Mouse (Mus musculus): ENCODE measurements at regions not wholly inside any gene's neighbourhood (a gene's known extent, or its start where the extent isn't known, plus 50 kb on each side); places are given as distances from the start of the nearest gene placed in this dataset.

- TF ChIP-seq CTCF (IDR thresholded peaks at IDR 0.05; ENCODE audit: low read depth, low read length) (no peak), TAL1 (conservative IDR thresholded peaks at IDR 0.05; ENCODE audit: low read depth, low read length) (no peak), GATA1 (IDR thresholded peaks at IDR 0.05; ENCODE audit: borderline replicate concordance, low read length) (no peak), POLR2AphosphoS5 (IDR thresholded peaks at IDR 0.05; ENCODE audit: insufficient replicate concordance, low read depth, low read length) (no peak)
Observed at GRCm38 (mm10) chr16:93204601-93205000, 378.7 kb upstream of the Runx1 start.
